Mouse (Mus musculus): ENCODE data around the gene Trio.

- TF ChIP-seq CTCF (IDR thresholded peaks at IDR 0.05; ENCODE audit: extremely low read depth, insufficient read depth, low read length) (no peak), POLR2A (IDR thresholded peaks at IDR 0.05; ENCODE audit: extremely low read depth, insufficient read depth, low read length) (no peak)
Observed at GRCm38 (mm10) chr15:27803568-27804345, 221.9 kb downstream of the Trio start.
